Mouse (Mus musculus) CH12.LX (cell line): ENCODE measurements at regions not wholly inside any gene's neighbourhood (a gene's known extent, or its start where the extent isn't known, plus 50 kb on each side); places are given as distances from the start of the nearest gene placed in this dataset.

Source experiments
- DNase-seq: peaks from one replicate; pipeline ENCODE4 v3.0.0-alpha.2; 2013; ENCODE audit errors: extremely low read depth
- H3K27ac ChIP-seq: 2 replicates; pipeline ENCODE4 v1.5.1; 2012; ENCODE audit warnings: low read depth, mild to moderate bottlenecking, control low read depth, moderate library complexity; ENCODE audit not compliant: insufficient read depth
- H3K27me3 ChIP-seq: replicated peaks from 2 replicates; pipeline ENCODE3; 2012; ENCODE audit warnings: inconsistent platforms
- H3K36me3 ChIP-seq, 2 experiments: replicated peaks in 1 of 2; 2 replicates each; pipeline versions ENCODE3 to v1.6.1; 2012; ENCODE audit warnings: inconsistent platforms in 1 of 2, low read length in 1 of 2, mild to moderate bottlenecking in 1 of 2, mixed read lengths in 1 of 2, moderate library complexity in 1 of 2; ENCODE audit not compliant: control insufficient read depth in 1 of 2, insufficient read depth in 1 of 2
- H3K4me1 ChIP-seq, 2 experiments: 2 replicates each; pipeline ENCODE4 v1.6.1; 2012; ENCODE audit warnings: inconsistent platforms in 1 of 2, moderate library complexity in 1 of 2; ENCODE audit not compliant: insufficient read depth in 2 of 2, control insufficient read depth in 1 of 2
- H3K4me2 ChIP-seq: 2 replicates; pipeline ENCODE4 v1.6.1; 2012; ENCODE audit warnings: low read depth, mild to moderate bottlenecking, control low read depth; ENCODE audit not compliant: poor library complexity, insufficient read depth, severe bottlenecking
- H3K4me3 ChIP-seq, 3 experiments: fragments of 150-350 bp in 1 of 3; sonication (generic) in 1 of 3; replicated peaks in 1 of 3; 2 replicates each; pipeline versions ENCODE3 to v1.5.1; 2011 to 2012; ENCODE audit warnings: low read depth in 2 of 3, low read length in 2 of 3, mild to moderate bottlenecking in 2 of 3, moderate library complexity in 2 of 3, control low read depth in 1 of 3, improper control_type of control experiment in 1 of 3, inconsistent platforms in 1 of 3, mixed read lengths in 1 of 3; ENCODE audit not compliant: poor library complexity in 1 of 3
- H3K79me2 ChIP-seq: replicated peaks from 2 replicates; pipeline ENCODE4 v1.6.1; 2012; ENCODE audit warnings: mild to moderate bottlenecking, moderate library complexity; ENCODE audit not compliant: control insufficient read depth, poor library complexity, insufficient read depth, severe bottlenecking; ENCODE audit errors: extremely low read depth
- H3K9ac ChIP-seq: 2 replicates; pipeline ENCODE4 v1.6.1; 2012; ENCODE audit warnings: low read depth, mild to moderate bottlenecking, control low read depth, moderate library complexity; ENCODE audit not compliant: insufficient read depth
- H3K9me3 ChIP-seq: replicated peaks from 2 replicates; pipeline ENCODE3; 2012; ENCODE audit warnings: low read length, inconsistent platforms, mixed read lengths
- BHLHE40 ChIP-seq: IDR thresholded peaks from 2 replicates; pipeline ENCODE4 v1.6.1; 2011; ENCODE audit warnings: mild to moderate bottlenecking, low read depth, low read length, improper control_type of control experiment
- CHD2 ChIP-seq: IDR thresholded peaks from 2 replicates; pipeline ENCODE4 v1.6.1; 2011; ENCODE audit warnings: low read length, improper control_type of control experiment
- EP300 ChIP-seq: IDR thresholded peaks from 2 replicates; pipeline ENCODE4 v1.6.1; 2011; ENCODE audit warnings: low read length, improper control_type of control experiment
- GABPA ChIP-seq: IDR thresholded peaks from 2 replicates; pipeline ENCODE4 v1.6.1; 2012; ENCODE audit warnings: low read depth, low read length, improper control_type of control experiment, inconsistent platforms; ENCODE audit not compliant: insufficient replicate concordance
- HCFC1 ChIP-seq: IDR thresholded peaks from 2 replicates; pipeline ENCODE4 v1.6.1; 2012; ENCODE audit warnings: low read depth, mild to moderate bottlenecking, inconsistent platforms, low read length, improper control_type of control experiment
- JUND ChIP-seq: conservative IDR thresholded peaks from 2 replicates; pipeline ENCODE4 v1.6.1; 2011; ENCODE audit warnings: low read depth, low read length, improper control_type of control experiment
- KAT2A ChIP-seq: IDR thresholded peaks from 2 replicates; pipeline ENCODE4 v1.6.1; 2012; ENCODE audit warnings: low read length, improper control_type of control experiment, inconsistent platforms; ENCODE audit not compliant: insufficient replicate concordance
- MAFK ChIP-seq: IDR thresholded peaks from 2 replicates; pipeline ENCODE4 v1.6.1; 2011; ENCODE audit warnings: low read length, improper control_type of control experiment; ENCODE audit not compliant: insufficient replicate concordance
- MAX ChIP-seq: IDR thresholded peaks from 2 replicates; pipeline ENCODE4 v1.6.1; 2011; ENCODE audit warnings: low read length, improper control_type of control experiment
- MAZ ChIP-seq: IDR thresholded peaks from 2 replicates; pipeline ENCODE4 v1.6.1; 2012; ENCODE audit warnings: low read depth, mild to moderate bottlenecking, inconsistent platforms, low read length, improper control_type of control experiment, moderate library complexity
- MEF2A ChIP-seq: IDR thresholded peaks from 2 replicates; pipeline ENCODE4 v1.6.1; 2014; ENCODE audit warnings: low read depth, mild to moderate bottlenecking, inconsistent platforms, low read length, improper control_type of control experiment, borderline replicate concordance
- MXI1 ChIP-seq: IDR thresholded peaks from 2 replicates; pipeline ENCODE4 v1.6.1; 2011; ENCODE audit warnings: mild to moderate bottlenecking, low read depth, low read length, improper control_type of control experiment
- PAX5 ChIP-seq: IDR thresholded peaks from 2 replicates; pipeline ENCODE4 v1.6.1; 2012; ENCODE audit warnings: low read length, inconsistent platforms, mixed read lengths
- RCOR1 ChIP-seq: conservative IDR thresholded peaks from 2 replicates; pipeline ENCODE4 v1.6.1; 2012; ENCODE audit warnings: low read depth, mild to moderate bottlenecking, inconsistent platforms, low read length, improper control_type of control experiment
- TCF12 ChIP-seq: IDR thresholded peaks from 2 replicates; pipeline ENCODE4 v1.6.1; 2014; ENCODE audit warnings: low read depth, mild to moderate bottlenecking, inconsistent platforms, low read length, improper control_type of control experiment
- ZC3H11A ChIP-seq: IDR thresholded peaks from 2 replicates; pipeline ENCODE4 v1.6.1; 2012; ENCODE audit warnings: low read depth, mild to moderate bottlenecking, inconsistent platforms, low read length, improper control_type of control experiment
- dilution Hi-C: fragments of 300-500 bp; cut with MboI; formaldehyde crosslinking; loops from 2 replicates; pipeline ENCODE4 v1.14.3; 2020; ENCODE audit warnings: low sequenced_read_pairs; ENCODE audit not compliant: extremely low pct_unique_long_range_greater_than_20kb, extremely low pct_ligation_motif_present
- in situ Hi-C: fragments of 300-500 bp; cut with MboI; formaldehyde crosslinking; loops from 3 replicates; pipeline ENCODE4 v1.14.3; 2019; ENCODE audit warnings: low sequenced_read_pairs, low pct_ligation_motif_present, low pct_unique_long_range_greater_than_20kb, mixed read lengths

- H3K9ac ChIP-seq, result no peak overlapping the region
- peaks cover 88% of the 10 kb centered on the region for H3K27me3 ChIP-seq
- no peaks in the 10 kb centered on the region for H3K9me3 ChIP-seq
- H3K4me2 ChIP-seq, result no peak overlapping the region
- no peak for TF ChIP-seq EP300
- no peak for TF ChIP-seq BHLHE40
- no peak for TF ChIP-seq ZC3H11A
- no peak for TF ChIP-seq TCF12
- no peak for TF ChIP-seq MAZ
- TF ChIP-seq KAT2A, result no peak
- no peak for TF ChIP-seq MXI1
- no peak for DNase-seq
- dilution Hi-C loops, result no loop called here
- H3K4me3 ChIP-seq, result no peak overlapping the region
- no peak overlapping the region for H3K27ac ChIP-seq
- no peaks in the 10 kb centered on the region for H3K36me3 ChIP-seq
- no peaks in the 10 kb centered on the region; a peak in 1 of 4 replicates for H3K4me1 ChIP-seq
- in situ Hi-C loops, result no loop called here
- H3K79me2 ChIP-seq, result no peaks in the 10 kb centered on the region
Measured at GRCm38 (mm10) chr7:136640160-136640559, 254.3 kb upstream of the Mgmt start.

DNA sequence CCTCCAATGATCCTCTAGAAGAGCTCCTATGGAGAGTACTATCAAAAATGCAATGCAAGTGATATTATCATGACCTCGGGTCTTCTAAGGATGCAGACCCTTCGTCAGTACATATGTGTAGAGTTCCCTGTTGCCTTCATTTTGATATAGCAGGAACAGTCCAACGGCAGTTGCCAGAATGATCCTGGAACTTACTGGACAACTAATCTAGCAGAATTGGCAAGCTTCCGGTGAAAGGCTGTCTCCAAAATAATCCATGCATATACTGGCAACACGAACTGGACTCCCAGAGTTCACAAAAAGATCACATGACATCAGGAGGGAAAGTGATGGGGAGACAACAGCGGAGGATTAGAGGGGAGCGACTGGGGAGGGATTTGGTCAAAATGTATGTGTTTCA lies 253.6 kb upstream of the Mgmt start:
- TF ChIP-seq HCFC1 (no peak), MEF2A (no peak), JUND (no peak), GABPA (no peak), EP300 (no peak), RCOR1 (no peak)
- Histone ChIP-seq H3K4me2 (no peak overlapping the region), H3K9ac (no peak overlapping the region), H3K4me1 (no peaks in the 10 kb centered on the region; a peak in 1 of 4 replicates), H3K4me3 (no peak overlapping the region), H3K9me3 (no peaks in the 10 kb centered on the region), H3K27ac (no peak overlapping the region), H3K27me3 (peaks cover 88% of the 10 kb centered on the region), H3K36me3 (no peaks in the 10 kb centered on the region), H3K79me2 (no peaks in the 10 kb centered on the region)
- in situ Hi-C loops (no loop called here), dilution Hi-C loops (no loop called here)
- no peak for DNase-seq

DNA sequence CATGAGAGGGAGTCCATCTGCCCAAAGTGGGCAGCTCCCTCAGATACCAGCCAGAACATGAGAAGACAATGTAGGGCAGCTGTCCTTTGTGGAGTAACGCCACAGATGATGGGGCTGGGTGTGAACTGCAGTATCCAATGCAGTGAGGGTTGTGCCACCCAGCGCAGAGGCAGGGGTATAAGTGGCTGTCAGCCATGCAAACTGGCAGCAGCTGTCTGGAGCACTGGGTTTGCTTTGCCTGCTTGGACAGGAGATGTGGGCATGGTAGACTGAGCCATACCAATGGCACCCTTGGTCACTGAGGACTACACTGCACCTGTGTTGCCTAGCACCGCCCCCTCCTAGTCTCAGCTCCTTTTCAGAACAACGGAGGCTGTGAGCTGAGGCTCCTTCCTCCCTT lies 244.6 kb upstream of the Mgmt start:
- H3K9me3 ChIP-seq, result no peaks in the 10 kb centered on the region

More for the DNA sequence above, 244.6 kb upstream of the Mgmt start:
- Histone ChIP-seq H3K27me3 (peaks cover 91% of the 10 kb centered on the region), H3K4me3 (no peak overlapping the region), H3K4me1 (no peaks in the 10 kb centered on the region), H3K9ac (no peak overlapping the region), H3K4me2 (no peak overlapping the region)
- dilution Hi-C loops (no loop called here), in situ Hi-C loops (no loop called here)
- DNase-seq, result no peak
- TF ChIP-seq MAX (no peak), BHLHE40 (no peak), CHD2 (no peak), PAX5 (no peak), MAFK (no peak), RCOR1 (no peak)
- TF ChIP-seq, all 38 proteins: peak for 0
- H3K79me2 ChIP-seq, result no peaks in the 10 kb centered on the region
- no peak overlapping the region for H3K27ac ChIP-seq
- H3K36me3 ChIP-seq, result no peaks in the 10 kb centered on the region
